Mouse (Mus musculus): ENCODE measurements at regions not wholly inside any gene's neighbourhood (a gene's known extent, or its start where the extent isn't known, plus 50 kb on each side); places are given as distances from the start of the nearest gene placed in this dataset.

- no peak overlapping the region for H3K27ac ChIP-seq (ENCODE audit: low read depth, low read length)
These were observed 190.9 kb upstream of the S100g start for GRCm38 (mm10) chrX:163155251-163155650.

DNA sequence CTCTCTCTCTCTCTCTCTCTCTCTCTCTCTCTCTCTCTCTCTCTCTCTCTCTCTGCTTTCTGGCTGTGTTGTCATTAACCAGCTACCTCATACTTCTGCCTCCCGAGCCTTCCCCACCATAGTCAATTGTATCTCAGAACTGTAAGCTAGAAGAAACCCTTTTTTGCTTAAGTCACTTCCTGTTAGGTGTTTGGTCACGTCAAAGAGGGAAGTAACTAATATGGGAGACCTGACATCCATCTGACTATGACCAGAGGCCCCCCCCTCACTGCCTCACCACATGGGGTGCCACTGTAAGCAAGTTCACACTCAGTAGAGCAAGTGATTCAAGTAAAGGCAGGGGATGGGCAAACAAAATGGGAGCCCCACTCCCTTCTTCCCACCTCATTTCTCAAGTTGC is 187.6 kb upstream of the S100g start:
- Histone ChIP-seq H3K4me2 (replicated peaks; ENCODE audit: low read depth, low read length) (no peak overlapping the region), H3K9me3 (ENCODE audit: control insufficient read depth, low read length) (no peaks in the 10 kb centered on the region), H3K27me3 (ENCODE audit: control insufficient read depth, insufficient read depth, low read length) (no peaks in the 10 kb centered on the region), H3K27ac (ENCODE audit: low read depth, low read length) (no peak overlapping the region), H3K36me3 (ENCODE audit: control insufficient read depth, insufficient read depth, low read length) (no peaks in the 10 kb centered on the region), H3K9ac (ENCODE audit: low read depth, low read length) (no peak overlapping the region), H3K4me3 (ENCODE audit: low read depth, low read length) (no peak overlapping the region), H3K4me1 (replicated peaks; ENCODE audit: control insufficient read depth, insufficient read depth, low read length) (no peaks in the 10 kb centered on the region)
- DNase-seq (ENCODE audit: low spot score), result no peak
- 68% methylated on average over 2 of the region's 2 CpGs for WGBS
- no peak for ATAC-seq (ENCODE audit: low FRiP score)

More at GRCm38 (mm10) chrX:163155251-163155650, 190.9 kb upstream of the S100g start:
- Histone ChIP-seq H3K4me2 (replicated peaks; ENCODE audit: low read depth, low read length) (no peak overlapping the region), H3K4me3 (ENCODE audit: low read depth, low read length) (no peak overlapping the region), H3K36me3 (ENCODE audit: control insufficient read depth, insufficient read depth, low read length) (no peaks in the 10 kb centered on the region), H3K9me3 (ENCODE audit: control insufficient read depth, low read length) (no peaks in the 10 kb centered on the region), H3K27me3 (ENCODE audit: control insufficient read depth, insufficient read depth, low read length) (no peaks in the 10 kb centered on the region), H3K9ac (ENCODE audit: low read depth, low read length) (no peak overlapping the region), H3K4me1 (replicated peaks; ENCODE audit: control insufficient read depth, insufficient read depth, low read length) (no peaks in the 10 kb centered on the region)
- WGBS, result 67% methylated on average over 5 of the region's 5 CpGs
- no peak for DNase-seq (ENCODE audit: low spot score)
- ATAC-seq (ENCODE audit: low FRiP score), result no peak

DNA sequence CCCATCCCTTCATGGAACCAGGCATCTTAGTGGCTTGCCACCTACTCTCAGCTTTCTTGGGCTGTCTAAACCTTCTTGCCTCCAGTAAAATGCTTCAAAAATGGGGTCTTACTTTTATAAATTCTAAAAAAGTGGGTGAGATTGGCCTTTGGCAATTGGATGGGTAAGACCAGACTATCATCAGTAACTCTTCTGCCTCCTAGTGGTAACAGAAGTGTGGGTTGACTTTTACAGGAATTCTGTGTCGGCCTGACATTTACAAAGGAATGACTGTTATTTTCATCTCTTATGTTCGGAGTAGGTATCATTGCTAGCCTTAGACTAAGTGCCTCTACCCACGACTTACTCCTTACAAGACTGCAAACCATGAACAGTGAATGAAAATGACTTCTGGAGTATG is 180.1 kb upstream of the S100g start:
- 59% methylated on average over 3 of the region's 3 CpGs for WGBS

DNA sequence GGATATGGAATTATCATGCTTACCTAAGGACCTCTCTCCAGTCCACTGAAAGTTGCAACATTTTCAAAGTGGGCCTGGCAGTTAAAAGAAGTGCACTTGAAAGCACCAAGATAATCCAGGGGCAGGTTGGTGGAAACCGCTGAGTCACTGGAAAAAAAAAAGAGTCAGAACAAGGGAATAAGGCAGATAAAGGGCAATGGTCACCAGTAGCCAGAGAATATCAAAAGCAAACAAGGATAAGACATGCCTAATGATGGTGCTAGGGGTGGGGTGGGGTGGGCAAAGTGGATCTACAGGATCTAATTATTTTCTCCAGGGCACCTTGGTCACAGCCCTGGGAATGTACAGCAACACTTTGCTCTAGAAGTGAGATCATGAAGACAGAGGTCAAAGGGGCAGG is 175.1 kb upstream of the S100g start:
- Histone ChIP-seq H3K36me3 (ENCODE audit: control insufficient read depth, insufficient read depth, low read length) (no peaks in the 10 kb centered on the region), H3K9me3 (ENCODE audit: control insufficient read depth, low read length) (no peaks in the 10 kb centered on the region), H3K4me1 (replicated peaks; ENCODE audit: control insufficient read depth, insufficient read depth, low read length) (no peaks in the 10 kb centered on the region), H3K9ac (ENCODE audit: low read depth, low read length) (no peak overlapping the region), H3K4me2 (replicated peaks; ENCODE audit: low read depth, low read length) (no peak overlapping the region), H3K27ac (ENCODE audit: low read depth, low read length) (no peak overlapping the region), H3K4me3 (ENCODE audit: low read depth, low read length) (no peak overlapping the region), H3K27me3 (ENCODE audit: control insufficient read depth, insufficient read depth, low read length) (0 out of 2 replicates have a peak, but pooled peaks cover 4% of the 10 kb centered on the region)
- DNase-seq (ENCODE audit: low spot score) (no peak), ATAC-seq (ENCODE audit: low FRiP score) (no peak)
- 81% methylated on average over 1 of the region's 1 CpGs for WGBS

More for the DNA sequence above, 180.1 kb upstream of the S100g start:
- ATAC-seq (ENCODE audit: low FRiP score) (no peak), DNase-seq (ENCODE audit: low spot score) (no peak)
- no peaks in the 10 kb centered on the region for H3K4me1 ChIP-seq (replicated peaks; ENCODE audit: control insufficient read depth, insufficient read depth, low read length)
- H3K27ac ChIP-seq (ENCODE audit: low read depth, low read length), result no peak overlapping the region
- H3K9me3 ChIP-seq (ENCODE audit: control insufficient read depth, low read length), result no peaks in the 10 kb centered on the region
- H3K9ac ChIP-seq (ENCODE audit: low read depth, low read length), result no peak overlapping the region
- no peaks in the 10 kb centered on the region for H3K36me3 ChIP-seq (ENCODE audit: control insufficient read depth, insufficient read depth, low read length)
- no peak overlapping the region for H3K4me2 ChIP-seq (replicated peaks; ENCODE audit: low read depth, low read length)
- H3K27me3 ChIP-seq (ENCODE audit: control insufficient read depth, insufficient read depth, low read length), result no peaks in the 10 kb centered on the region
- H3K4me3 ChIP-seq (ENCODE audit: low read depth, low read length), result no peak overlapping the region

- Histone ChIP-seq H3K4me2 (replicated peaks; ENCODE audit: low read depth, low read length) (no peak overlapping the region), H3K4me1 (replicated peaks; ENCODE audit: control insufficient read depth, insufficient read depth, low read length) (no peaks in the 10 kb centered on the region), H3K27me3 (ENCODE audit: control insufficient read depth, insufficient read depth, low read length) (no peaks in the 10 kb centered on the region), H3K36me3 (ENCODE audit: control insufficient read depth, insufficient read depth, low read length) (no peaks in the 10 kb centered on the region), H3K9me3 (ENCODE audit: control insufficient read depth, low read length) (no peaks in the 10 kb centered on the region), H3K4me3 (ENCODE audit: low read depth, low read length) (no peak overlapping the region), H3K27ac (ENCODE audit: low read depth, low read length) (no peak overlapping the region), H3K9ac (ENCODE audit: low read depth, low read length) (no peak overlapping the region)
- WGBS, result 100% methylated on average over 1 of the region's 1 CpGs
- ATAC-seq (ENCODE audit: low FRiP score) (no peak), DNase-seq (ENCODE audit: low spot score) (no peak)
These were observed 164.2 kb upstream of the S100g start for GRCm38 (mm10) chrX:163128626-163129025.

DNA sequence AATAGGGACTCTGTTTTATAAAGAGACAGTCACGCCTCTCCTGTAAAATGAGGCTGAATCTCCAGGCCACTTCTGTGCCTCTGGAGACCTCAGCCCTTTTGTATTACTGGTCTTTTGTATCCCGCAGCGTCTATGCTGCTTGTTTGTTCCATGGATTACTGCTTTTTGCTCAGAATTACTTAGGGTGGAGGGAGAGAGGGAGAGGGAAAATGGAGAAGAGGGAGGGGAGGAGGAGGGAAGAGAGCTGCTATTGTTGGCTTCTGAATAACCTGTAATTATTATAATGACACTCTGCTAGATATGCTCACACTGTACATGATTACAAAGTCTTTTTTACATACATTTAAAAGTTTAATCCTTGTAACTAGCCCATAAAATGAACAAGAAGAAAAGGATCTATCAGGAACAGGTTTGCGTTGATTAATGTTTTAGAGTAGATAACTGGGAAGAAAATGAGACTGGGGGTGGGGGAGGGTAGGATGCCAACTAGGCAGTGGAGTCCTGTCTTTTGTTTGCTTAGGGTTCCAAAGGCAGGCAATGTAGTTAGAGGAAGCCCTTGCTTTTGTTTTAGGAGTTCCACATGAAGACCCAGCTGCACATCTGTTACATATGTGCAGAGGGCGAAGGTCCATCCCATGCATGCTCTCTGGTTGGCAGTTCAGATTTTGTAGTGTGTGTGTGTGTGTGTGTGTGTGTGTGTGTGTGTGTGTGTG is 153.4 kb upstream of the S100g start:
- Histone ChIP-seq H3K36me3 (ENCODE audit: control insufficient read depth, insufficient read depth, low read length) (no peaks in the 10 kb centered on the region), H3K9me3 (ENCODE audit: control insufficient read depth, low read length) (no peaks in the 10 kb centered on the region), H3K4me1 (replicated peaks; ENCODE audit: control insufficient read depth, insufficient read depth, low read length) (no peaks in the 10 kb centered on the region), H3K27me3 (ENCODE audit: control insufficient read depth, insufficient read depth, low read length) (no peaks in the 10 kb centered on the region), H3K9ac (ENCODE audit: low read depth, low read length) (no peak overlapping the region), H3K4me2 (replicated peaks; ENCODE audit: low read depth, low read length) (no peak overlapping the region), H3K27ac (ENCODE audit: low read depth, low read length) (no peak overlapping the region), H3K4me3 (ENCODE audit: low read depth, low read length) (no peak overlapping the region)
- DNase-seq (ENCODE audit: low spot score), result peak; percentile 2
- 56% methylated on average over 5 of the region's 5 CpGs for WGBS
- ATAC-seq (ENCODE audit: low FRiP score), result peak; percentile 71

GRCm38 (mm10) chrX:163117237-163117636 is 152.8 kb upstream of the S100g start:
- Histone ChIP-seq H3K36me3 (ENCODE audit: control insufficient read depth, insufficient read depth, low read length) (no peaks in the 10 kb centered on the region), H3K4me3 (ENCODE audit: low read depth, low read length) (no peak overlapping the region), H3K4me2 (replicated peaks; ENCODE audit: low read depth, low read length) (no peak overlapping the region), H3K27ac (ENCODE audit: low read depth, low read length) (no peak overlapping the region), H3K9ac (ENCODE audit: low read depth, low read length) (no peak overlapping the region), H3K4me1 (replicated peaks; ENCODE audit: control insufficient read depth, insufficient read depth, low read length) (no peaks in the 10 kb centered on the region), H3K9me3 (ENCODE audit: control insufficient read depth, low read length) (no peaks in the 10 kb centered on the region), H3K27me3 (ENCODE audit: control insufficient read depth, insufficient read depth, low read length) (no peaks in the 10 kb centered on the region)
- peak; percentile 1 for DNase-seq (ENCODE audit: low spot score)
- 36% methylated on average over 1 of the region's 1 CpGs for WGBS
- no peak for ATAC-seq (ENCODE audit: low FRiP score)

DNA sequence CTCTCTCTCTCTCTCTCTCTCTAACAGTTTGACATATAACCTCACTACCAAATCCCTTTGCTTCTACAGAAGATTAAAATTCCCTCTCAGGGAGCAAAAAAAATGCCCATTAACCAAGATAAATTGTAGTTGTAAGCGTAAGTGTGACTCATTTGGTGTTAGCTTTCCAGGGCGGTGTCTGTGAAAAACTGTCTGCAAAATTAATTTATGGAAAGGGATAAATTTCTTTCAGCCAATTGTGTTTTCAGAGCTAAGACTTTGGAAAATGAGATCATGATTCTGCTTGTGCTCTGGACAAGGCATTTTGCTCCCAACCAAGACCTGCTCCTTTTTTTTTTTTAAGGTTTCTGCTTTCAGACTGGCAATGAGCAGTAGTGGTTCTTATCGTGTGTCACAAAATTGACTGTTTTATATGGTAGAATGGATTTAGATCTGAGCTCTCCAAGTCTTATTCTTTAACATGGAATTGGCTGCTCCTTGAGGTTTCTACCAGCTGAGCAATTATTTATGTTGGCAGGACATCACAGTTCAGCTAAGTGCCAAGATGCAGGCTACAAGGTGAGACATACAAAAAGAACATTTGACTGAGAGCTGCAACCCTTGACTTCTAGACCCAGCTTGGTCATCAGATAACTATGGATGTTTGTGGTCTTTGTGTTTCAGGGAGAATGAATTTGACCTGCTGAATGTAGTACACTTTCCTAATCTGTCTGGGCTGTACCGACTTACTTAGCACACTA is 130.8 kb upstream of the S100g start:
- Histone ChIP-seq H3K27ac (ENCODE audit: low read depth, low read length) (no peak overlapping the region), H3K36me3 (ENCODE audit: control insufficient read depth, insufficient read depth, low read length) (no peaks in the 10 kb centered on the region)
- DNase-seq (ENCODE audit: low spot score), result no peak

More for the DNA sequence above, 130.8 kb upstream of the S100g start:
- Histone ChIP-seq H3K4me1 (replicated peaks; ENCODE audit: control insufficient read depth, insufficient read depth, low read length) (no peaks in the 10 kb centered on the region), H3K9ac (ENCODE audit: low read depth, low read length) (no peak overlapping the region), H3K9me3 (ENCODE audit: control insufficient read depth, low read length) (no peaks in the 10 kb centered on the region), H3K4me3 (ENCODE audit: low read depth, low read length) (no peak overlapping the region), H3K4me2 (replicated peaks; ENCODE audit: low read depth, low read length) (no peak overlapping the region), H3K27me3 (ENCODE audit: control insufficient read depth, insufficient read depth, low read length) (peaks cover 6% of the 10 kb centered on the region)
- ATAC-seq (ENCODE audit: low FRiP score), result no peak
- WGBS, result 94% methylated on average over 4 of the region's 4 CpGs
